Mouse (Mus musculus) lung, adult 2 months (tissue): ENCODE measurements at regions not wholly inside any gene's neighbourhood (a gene's known extent, or its start where the extent isn't known, plus 50 kb on each side); places are given as distances from the start of the nearest gene placed in this dataset.

Experiments used
- CTCF ChIP-seq: fragments of 200-500 bp; IDR thresholded peaks from 2 replicates; pipeline ENCODE4 v1.5.1; 2011; ENCODE audit warnings: mild to moderate bottlenecking, low read length, control low read depth; ENCODE audit not compliant: insufficient read depth
- POLR2A ChIP-seq: fragments of 200-500 bp; IDR thresholded peaks from 2 replicates; pipeline ENCODE4 v1.6.1; 2011; ENCODE audit warnings: low read depth, mild to moderate bottlenecking, control low read depth, low read length, borderline replicate concordance; ENCODE audit errors: extremely low read depth

GRCm38 (mm10) chr2:138806196-138806595, 549.8 kb downstream of the Btbd3 start:
- TF ChIP-seq POLR2A = no peak
- TF ChIP-seq CTCF = no peak
